Mouse (Mus musculus) right cerebral cortex, adult 18-20 months (tissue): ENCODE measurements around the gene Fkbp10.

Experiments used
- DNase-seq: peaks from one replicate; pipeline ENCODE4 v3.0.0; 2022; ENCODE audit warnings: mixed read lengths

The Fkbp10 gene

GRCm38 (mm10) chr11:100472935-100473295 is 57.4 kb downstream of the Fkbp10 start:
- DNase-seq, result no peak
